Mouse (Mus musculus) hindbrain, embryonic 13.5 days (tissue): ENCODE measurements at regions not wholly inside any gene's neighbourhood (a gene's known extent, or its start where the extent isn't known, plus 50 kb on each side); places are given as distances from the start of the nearest gene placed in this dataset.

Source experiments
- ATAC-seq: fragments of 200-750 bp; cut with Nextera tagmentation; 2 replicates; pipeline ENCODE4 v1.8.0; 2017; ENCODE audit warnings: moderate TSS enrichment; ENCODE audit not compliant: low FRiP score
- H3K27ac ChIP-seq: fragments of 300-500 bp; sonication (generic); 2 replicates; pipeline ENCODE4 v1.5.1; 2015; ENCODE audit warnings: inconsistent platforms, mild to moderate bottlenecking, moderate library complexity
- H3K27me3 ChIP-seq: fragments of 300-500 bp; sonication (generic); 2 replicates; pipeline ENCODE4 v1.6.1; 2015; ENCODE audit warnings: mild to moderate bottlenecking, inconsistent platforms
- H3K36me3 ChIP-seq: fragments of 300-500 bp; sonication (generic); 2 replicates; pipeline ENCODE4 v1.6.1; 2015; ENCODE audit warnings: mild to moderate bottlenecking, inconsistent platforms
- H3K4me1 ChIP-seq: fragments of 300-500 bp; sonication (generic); replicated peaks from 2 replicates; pipeline ENCODE4 v1.6.1; 2015; ENCODE audit warnings: inconsistent platforms
- H3K4me2 ChIP-seq: fragments of 300-500 bp; sonication (generic); 2 replicates; pipeline ENCODE4 v1.6.1; 2015; ENCODE audit warnings: inconsistent platforms, mild to moderate bottlenecking, moderate library complexity
- H3K4me3 ChIP-seq: fragments of 300-500 bp; sonication (generic); 2 replicates; pipeline ENCODE4 v1.5.1; 2015; ENCODE audit warnings: mild to moderate bottlenecking, inconsistent platforms
- H3K9ac ChIP-seq: fragments of 300-500 bp; sonication (generic); 2 replicates; pipeline ENCODE4 v1.6.1; 2015; ENCODE audit warnings: mild to moderate bottlenecking, inconsistent platforms
- H3K9me3 ChIP-seq: fragments of 300-500 bp; sonication (generic); 2 replicates; pipeline ENCODE4 v1.6.1; 2016; ENCODE audit warnings: inconsistent platforms
- WGBS: fragments of 180-500 bp; shearing (Covaris S2); methylation state at CpG from one replicate; pipeline ENCODE4 v1.1.7; 2015; 5-methylcytosine and 5-hydroxymethylcytosine counted together

DNA sequence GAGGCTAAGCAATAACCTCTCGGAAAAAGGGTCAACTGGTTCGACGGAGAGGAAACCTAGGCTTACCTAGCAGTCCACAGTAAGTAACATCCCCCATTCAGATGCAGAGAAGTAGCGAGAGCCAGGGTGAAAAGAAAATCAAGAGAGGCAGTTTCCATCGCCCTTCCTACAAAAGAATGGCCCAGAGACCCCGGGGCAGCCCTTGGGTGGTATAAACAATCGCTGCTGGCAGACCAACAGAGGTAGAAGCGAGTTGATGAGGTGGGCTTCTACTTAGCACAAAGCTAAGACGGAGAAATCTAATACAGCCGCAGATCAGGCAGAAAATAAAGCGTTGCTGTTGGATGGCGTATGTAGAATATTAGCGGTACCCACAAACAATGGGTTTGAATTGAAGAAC is 57.8 kb upstream of the Arl15 start:
- no peak overlapping the region for H3K27ac ChIP-seq
- no peaks in the 10 kb centered on the region for H3K9me3 ChIP-seq
- ATAC-seq, result no peak
- no peaks in the 10 kb centered on the region for H3K27me3 ChIP-seq
- no peak overlapping the region for H3K4me2 ChIP-seq
- no peak overlapping the region for H3K4me3 ChIP-seq
- peaks cover 22% of the 10 kb centered on the region for H3K4me1 ChIP-seq
- H3K9ac ChIP-seq, result no peak overlapping the region
- WGBS, result 73% methylated on average over 13 of the region's 13 CpGs
- no peaks in the 10 kb centered on the region for H3K36me3 ChIP-seq

GRCm38 (mm10) chr13:113735611-113736285 is 58.6 kb upstream of the Arl15 start:
- no peaks in the 10 kb centered on the region for H3K9me3 ChIP-seq
- no peak overlapping the region for H3K27ac ChIP-seq
- WGBS, result 42% methylated on average over 18 of the region's 18 CpGs
- no peaks in the 10 kb centered on the region for H3K27me3 ChIP-seq
- H3K4me1 ChIP-seq, result peaks cover 25% of the 10 kb centered on the region
- no peak overlapping the region for H3K4me2 ChIP-seq
- no peak overlapping the region for H3K4me3 ChIP-seq
- H3K9ac ChIP-seq, result no peak overlapping the region
- no peak for ATAC-seq
- H3K36me3 ChIP-seq, result no peaks in the 10 kb centered on the region

GRCm38 (mm10) chr13:113734134-113734794 is 60.0 kb upstream of the Arl15 start:
- peaks cover 28% of the 10 kb centered on the region for H3K4me1 ChIP-seq
- no peaks in the 10 kb centered on the region for H3K36me3 ChIP-seq
- peak; percentile 93 for ATAC-seq
- H3K27me3 ChIP-seq, result no peaks in the 10 kb centered on the region
- peak overlapping the region; percentile 81 for H3K27ac ChIP-seq
- no peak overlapping the region for H3K4me3 ChIP-seq
- 0 out of 2 replicates have a peak overlapping the region, but pooled peaks have one; percentile 26 for H3K9ac ChIP-seq
- WGBS, result 19% methylated on average over 5 of the region's 5 CpGs
- H3K4me2 ChIP-seq, result no peak overlapping the region
- no peaks in the 10 kb centered on the region for H3K9me3 ChIP-seq

- no peak for ATAC-seq
- H3K4me2 ChIP-seq, result no peak overlapping the region
- H3K9ac ChIP-seq, result no peak overlapping the region
- no peak overlapping the region for H3K4me3 ChIP-seq
- H3K9me3 ChIP-seq, result no peaks in the 10 kb centered on the region
- H3K27ac ChIP-seq, result peak overlapping the region; percentile 81
- no peaks in the 10 kb centered on the region for H3K27me3 ChIP-seq
- H3K36me3 ChIP-seq, result no peaks in the 10 kb centered on the region
- 61% methylated on average over 2 of the region's 2 CpGs for WGBS
- H3K4me1 ChIP-seq, result peaks cover 28% of the 10 kb centered on the region
Measured at GRCm38 (mm10) chr13:113733734-113734133, 60.6 kb upstream of the Arl15 start.

DNA sequence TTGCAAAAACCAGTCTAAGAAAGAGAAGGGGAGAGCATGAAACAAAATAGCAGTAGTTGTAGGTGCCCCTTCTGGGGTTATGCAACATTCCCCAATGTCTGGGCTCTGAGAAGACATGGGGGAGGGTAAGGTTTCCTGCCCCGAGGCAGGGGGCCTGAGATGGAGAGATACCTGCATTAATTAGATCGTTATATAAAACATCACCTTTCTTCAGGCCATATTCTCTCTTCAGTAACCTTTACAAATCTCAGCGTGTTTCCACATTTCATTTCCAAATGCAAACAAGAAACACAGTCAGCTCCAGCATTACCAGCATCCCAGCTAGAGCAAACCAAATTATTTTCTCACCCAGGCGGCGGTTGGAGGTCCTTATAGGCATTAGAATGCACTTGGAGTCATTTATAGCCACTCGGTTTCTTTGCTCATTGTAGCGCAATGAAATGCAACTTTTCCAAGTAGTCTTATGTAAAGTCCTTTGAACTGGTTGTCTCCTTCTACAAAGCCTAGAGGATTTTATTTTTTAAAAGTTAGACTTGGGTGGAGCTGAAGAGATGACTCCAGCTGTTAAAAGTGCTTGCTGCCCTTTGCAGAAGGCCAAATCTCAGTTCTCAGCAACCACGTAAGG is 63.4 kb upstream of the Arl15 start:
- no peak overlapping the region for H3K9ac ChIP-seq
- no peaks in the 10 kb centered on the region for H3K9me3 ChIP-seq
- ATAC-seq, result no peak
- peaks cover 27% of the 10 kb centered on the region for H3K4me1 ChIP-seq
- H3K27ac ChIP-seq, result no peak overlapping the region
- no peaks in the 10 kb centered on the region for H3K27me3 ChIP-seq
- 31% methylated on average over 8 of the region's 8 CpGs for WGBS
- H3K36me3 ChIP-seq, result no peaks in the 10 kb centered on the region
- no peak overlapping the region for H3K4me3 ChIP-seq
- no peak overlapping the region for H3K4me2 ChIP-seq

- no peaks in the 10 kb centered on the region for H3K9me3 ChIP-seq
- 85% methylated on average over 6 of the region's 6 CpGs for WGBS
- no peak for ATAC-seq
- H3K9ac ChIP-seq, result no peak overlapping the region
- peaks cover 22% of the 10 kb centered on the region for H3K4me1 ChIP-seq
- H3K27me3 ChIP-seq, result no peaks in the 10 kb centered on the region
- H3K27ac ChIP-seq, result no peak overlapping the region
- H3K4me2 ChIP-seq, result no peak overlapping the region
- H3K4me3 ChIP-seq, result no peak overlapping the region
- H3K36me3 ChIP-seq, result no peaks in the 10 kb centered on the region
Measured at GRCm38 (mm10) chr13:113730062-113730775, 64.1 kb upstream of the Arl15 start.

DNA sequence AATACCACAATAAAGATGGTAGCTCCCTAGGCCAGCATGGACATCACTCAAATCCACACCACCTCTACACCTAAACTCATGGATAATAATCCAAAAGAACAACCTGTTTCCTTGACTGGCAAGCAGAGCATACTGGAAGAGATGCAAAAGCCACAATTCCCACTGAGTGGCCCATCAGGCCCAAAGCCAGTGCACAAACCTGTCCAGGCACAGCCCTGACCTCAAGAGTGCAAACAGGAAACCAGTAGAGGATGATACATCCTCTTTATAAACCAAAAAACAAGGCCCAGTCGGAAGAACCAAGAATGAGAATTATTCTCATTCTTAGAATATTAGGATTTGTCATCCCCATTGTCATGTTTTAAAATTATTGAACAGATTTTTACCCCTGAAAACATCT is 64.7 kb upstream of the Arl15 start:
- Histone ChIP-seq H3K4me1 (peaks cover 20% of the 10 kb centered on the region), H3K9ac (no peak overlapping the region)
- 83% methylated on average over 1 of the region's 1 CpGs for WGBS

GRCm38 (mm10) chr13:113728111-113728510 is 64.6 kb upstream of the Hspb3 start:
- ATAC-seq, result no peak
- H3K9me3 ChIP-seq, result no peaks in the 10 kb centered on the region
- 45% methylated on average over 5 of the region's 5 CpGs for WGBS

More for the DNA sequence above, 64.7 kb upstream of the Arl15 start:
- H3K4me3 ChIP-seq, result no peak overlapping the region
- no peak overlapping the region for H3K27ac ChIP-seq
- no peaks in the 10 kb centered on the region for H3K36me3 ChIP-seq
- no peaks in the 10 kb centered on the region for H3K9me3 ChIP-seq
- no peak overlapping the region for H3K4me2 ChIP-seq
- no peak for ATAC-seq
- no peaks in the 10 kb centered on the region for H3K27me3 ChIP-seq

DNA sequence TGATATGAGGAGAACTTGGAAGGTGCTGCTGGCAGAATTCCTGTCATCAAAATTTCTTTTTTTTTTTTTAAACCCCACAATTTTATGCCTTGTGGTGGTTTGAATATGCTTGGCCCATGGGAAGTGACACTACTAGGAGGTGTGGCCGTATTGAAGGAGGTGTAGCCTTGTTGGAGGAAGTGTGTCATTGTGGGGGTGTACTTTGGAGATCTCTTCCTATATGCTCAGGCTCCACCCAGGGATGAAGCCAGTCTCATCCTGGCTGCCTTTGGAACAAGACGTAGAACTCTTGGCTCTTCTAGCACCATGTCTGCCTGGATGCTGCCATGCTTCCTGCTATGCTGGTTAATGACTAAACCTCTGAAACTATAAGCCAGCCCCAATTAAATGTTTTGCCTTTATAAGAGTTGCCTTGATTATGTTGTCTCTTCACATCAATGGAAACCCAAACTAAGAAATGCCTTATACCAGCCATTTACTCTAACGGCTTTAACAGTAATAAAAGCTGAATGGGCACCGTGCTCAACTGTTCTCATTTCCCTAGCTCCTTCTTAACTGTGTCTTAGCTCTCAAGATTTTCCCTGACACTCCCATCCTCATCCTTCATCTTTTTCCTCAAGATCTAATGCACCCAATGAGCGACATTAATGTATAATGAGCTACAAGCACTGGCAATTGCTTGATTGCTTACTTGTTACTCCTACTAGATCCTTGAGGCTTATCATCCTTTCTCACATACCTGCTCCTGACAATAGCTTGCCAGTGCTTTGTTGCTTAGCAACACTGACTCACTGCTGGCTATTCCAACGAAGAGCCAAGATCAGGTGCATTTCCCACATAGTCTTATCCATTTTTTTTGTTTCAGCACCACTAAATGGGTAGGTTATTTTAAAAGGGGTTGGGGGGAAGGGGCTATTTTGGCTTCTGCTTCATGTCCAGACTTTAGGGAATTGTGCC is 61.7 kb upstream of the Hspb3 start:
- H3K36me3 ChIP-seq, result no peaks in the 10 kb centered on the region
- no peak overlapping the region for H3K9ac ChIP-seq
- 74% methylated on average over 6 of the region's 6 CpGs for WGBS
- H3K4me2 ChIP-seq, result no peak overlapping the region
- no peak overlapping the region for H3K4me3 ChIP-seq
- no peaks in the 10 kb centered on the region for H3K4me1 ChIP-seq
- no peaks in the 10 kb centered on the region for H3K27me3 ChIP-seq
- ATAC-seq, result peak; percentile 83
- H3K27ac ChIP-seq, result no peak overlapping the region
- H3K9me3 ChIP-seq, result no peaks in the 10 kb centered on the region

More at GRCm38 (mm10) chr13:113728111-113728510, 64.6 kb upstream of the Hspb3 start:
- Histone ChIP-seq H3K4me3 (no peak overlapping the region), H3K27ac (no peak overlapping the region), H3K9ac (no peak overlapping the region), H3K4me2 (no peak overlapping the region), H3K27me3 (no peaks in the 10 kb centered on the region), H3K36me3 (no peaks in the 10 kb centered on the region), H3K4me1 (peaks cover 6% of the 10 kb centered on the region; the same call in 1 of the 2 replicates)

- WGBS, result 92% methylated on average over 4 of the region's 4 CpGs
- Histone ChIP-seq H3K4me3 (no peak overlapping the region), H3K4me1 (no peaks in the 10 kb centered on the region), H3K9ac (no peak overlapping the region), H3K27ac (no peak overlapping the region), H3K4me2 (no peak overlapping the region), H3K27me3 (0 out of 2 replicates have a peak, but pooled peaks cover 2% of the 10 kb centered on the region), H3K36me3 (no peaks in the 10 kb centered on the region), H3K9me3 (no peaks in the 10 kb centered on the region)
- no peak for ATAC-seq
Measured at GRCm38 (mm10) chr13:113715231-113715630, 51.8 kb upstream of the Hspb3 start.

- Histone ChIP-seq H3K9me3 (no peaks in the 10 kb centered on the region), H3K4me3 (no peak overlapping the region), H3K36me3 (no peaks in the 10 kb centered on the region), H3K27ac (no peak overlapping the region), H3K4me2 (no peak overlapping the region), H3K4me1 (no peaks in the 10 kb centered on the region), H3K9ac (no peak overlapping the region), H3K27me3 (0 out of 2 replicates have a peak, but pooled peaks cover 2% of the 10 kb centered on the region)
- ATAC-seq, result no peak
- WGBS, result 68% methylated on average over 4 of the region's 4 CpGs
Measured at GRCm38 (mm10) chr13:113713844-113714243, 50.4 kb upstream of the Hspb3 start.
